Mouse (Mus musculus) left cerebral cortex, adult 11 months (tissue): ENCODE measurements around the gene Krt32.

Source experiments
- DNase-seq: peaks from one replicate; pipeline ENCODE4 v3.0.0; 2022; ENCODE audit warnings: low spot score

Gene Krt32

GRCm38 (mm10) chr11:100055686-100056655 is 32.1 kb downstream of the Krt32 start:
- no peak for DNase-seq

- DNase-seq, result no peak
Observed at GRCm38 (mm10) chr11:100050451-100050850, 37.6 kb downstream of the Krt32 start, which contains the start of gene Krt31. Gene Krt31, minus strand, starts transcription at chr11:100050551.

GRCm38 (mm10) chr11:100047193-100047592 is 40.8 kb downstream of the Krt32 start:
- no peak for DNase-seq

GRCm38 (mm10) chr11:100046303-100046866 is 41.6 kb downstream of the Krt32 start:
- no peak for DNase-seq

- no peak for DNase-seq
Observed at GRCm38 (mm10) chr11:100041454-100041853, 46.6 kb downstream of the Krt32 start, which contains the start of gene Krt34. Gene Krt34, minus strand, starts transcription at chr11:100041554.
